ENCODE assay signal across 13 mouse cellular contexts in the genomic region with DNA sequence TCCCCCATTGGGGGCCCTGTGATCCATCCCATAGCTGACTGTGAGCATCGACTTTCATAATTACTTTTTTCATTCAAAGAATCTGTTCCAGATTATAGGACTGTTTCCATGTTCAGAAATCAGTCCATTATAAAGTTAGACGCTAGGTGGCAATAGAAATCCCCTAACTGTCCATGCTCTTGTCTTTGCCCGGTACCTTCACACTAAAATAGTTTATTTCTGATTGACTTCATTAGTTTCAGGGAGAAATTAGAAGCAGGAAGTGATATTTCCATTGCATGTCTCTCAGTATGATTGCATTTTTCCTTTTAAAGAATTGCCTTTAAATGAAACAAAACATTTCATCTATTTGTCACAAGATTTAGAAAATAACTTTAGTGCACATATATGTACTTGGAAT.
DNase-seq lines count a peak whose midpoint lies in the region; ATAC-seq and TF ChIP-seq lines count a peak whose summit lies in the region.
"Had no signal": no experiment of that assay in that cellular context is flagged by ENCODE, and none has a peak within 500 bp of the region (broad histone marks: within the 10 kb centered on the region; RNA-seq: fewer than 3 reads in every experiment).

No protein-coding gene starts in this region.

- H3K4me2 ChIP-seq in hindbrain, embryonic 14.5 days (replicated peaks) = no peak overlapping the region
- no peak overlapping the region for H3K4me2 ChIP-seq in hindbrain, embryonic 12.5 days (replicated peaks)
- H3K4me2 ChIP-seq in CH12.LX (ENCODE audit: insufficient read depth, low read depth, poor library complexity, severe bottlenecking) = no peak overlapping the region
- H3K4me2 ChIP-seq: heart, embryonic 15.5 days; limb, embryonic 12.5 days; neural tube, embryonic 15.5 days had no signal

- DNase-seq in hindbrain, embryonic 14.5 days (ENCODE audit: low spot score) = peak; percentile 70
- peak; percentile 65 for DNase-seq in 3T3-L1 (ENCODE audit: low read depth, low spot score)
- DNase-seq in CH12.LX (ENCODE audit: extremely low read depth) = peak; percentile 67
- DNase-seq in embryo, embryonic 11 days = peak; percentile 46
- DNase-seq in lung, adult 2 months = no peak
- DNase-seq in adrenal gland, postnatal 25 days = no peak
- DNase-seq: gastrocnemius, postnatal 10 days; kidney, postnatal 10 days; thymus, postnatal 4 days had no signal

- peak; percentile 84 for TF ChIP-seq EP300 in CH12.LX (IDR thresholded peaks at IDR 0.05; ENCODE audit: low read length)

- TF ChIP-seq CTCF in CH12.LX (conservative IDR thresholded peaks at IDR 0.05 in 1 of 2, IDR thresholded peaks at IDR 0.05 in 1 of 2; ENCODE audit: low read depth in 2 of 2, low read length in 2 of 2) = peak; percentile 21 to 72; a peak in 3 of 4 replicates
- TF ChIP-seq CTCF in lung, adult 2 months (IDR thresholded peaks at IDR 0.05; ENCODE audit: insufficient read depth, low read length) = no peak

- ATAC-seq in hindbrain, embryonic 14.5 days (ENCODE audit: low FRiP score) = 0 out of 2 replicates have a peak, but pooled peaks have one; percentile 74
- ATAC-seq in hindbrain, embryonic 12.5 days (ENCODE audit: low FRiP score) = no peak

- H3K9me3 ChIP-seq in hindbrain, embryonic 14.5 days (ENCODE audit: control insufficient read depth, low read length) = no peaks in the 10 kb centered on the region
- no peaks in the 10 kb centered on the region for H3K9me3 ChIP-seq in hindbrain, embryonic 12.5 days (replicated peaks)
- H3K9me3 ChIP-seq in CH12.LX (replicated peaks; ENCODE audit: low read length) = no peaks in the 10 kb centered on the region
- H3K9me3 ChIP-seq: heart, embryonic 15.5 days; limb, embryonic 12.5 days; neural tube, embryonic 15.5 days had no signal

- no peak for TF ChIP-seq POLR2A in CH12.LX (IDR thresholded peaks at IDR 0.05; ENCODE audit: low read depth, low read length)
- TF ChIP-seq POLR2A in lung, adult 2 months (IDR thresholded peaks at IDR 0.05; ENCODE audit: borderline replicate concordance, extremely low read depth, low read depth, low read length) = no peak

- H3K36me3 ChIP-seq in hindbrain, embryonic 14.5 days (replicated peaks; ENCODE audit: control insufficient read depth, insufficient read depth) = no peaks in the 10 kb centered on the region
- H3K36me3 ChIP-seq in hindbrain, embryonic 12.5 days = no peaks in the 10 kb centered on the region
- no peaks in the 10 kb centered on the region for H3K36me3 ChIP-seq in CH12.LX (replicated peaks in 1 of 2; ENCODE audit: control insufficient read depth in 1 of 2, insufficient read depth in 1 of 2, low read length in 1 of 2)
- H3K36me3 ChIP-seq: heart, embryonic 15.5 days; limb, embryonic 12.5 days; neural tube, embryonic 15.5 days had no signal

- no peak overlapping the region for H3K4me3 ChIP-seq in hindbrain, embryonic 14.5 days (replicated peaks; ENCODE audit: low read length)
- no peak overlapping the region for H3K4me3 ChIP-seq in hindbrain, embryonic 12.5 days
- no peak overlapping the region for H3K4me3 ChIP-seq in CH12.LX (replicated peaks in 1 of 3; ENCODE audit: low read depth in 2 of 3, low read length in 2 of 3, poor library complexity in 1 of 3)
- no peak overlapping the region for H3K4me3 ChIP-seq in lung, adult 2 months (replicated peaks; ENCODE audit: extremely low read depth, low read depth, low read length)
- H3K4me3 ChIP-seq: heart, embryonic 15.5 days; limb, embryonic 12.5 days; neural tube, embryonic 15.5 days had no signal

- dilution Hi-C loops in CH12.LX (cut with MboI; ENCODE audit: extremely low pct_ligation_motif_present, extremely low pct_unique_long_range_greater_than_20kb, low sequenced_read_pairs) = no loop called here

- H3K27me3 ChIP-seq in hindbrain, embryonic 14.5 days (ENCODE audit: control insufficient read depth, insufficient read depth, low read length) = no peaks in the 10 kb centered on the region
- H3K27me3 ChIP-seq in hindbrain, embryonic 12.5 days = no peaks in the 10 kb centered on the region
- H3K27me3 ChIP-seq in CH12.LX (replicated peaks) = no peaks in the 10 kb centered on the region
- H3K27me3 ChIP-seq: heart, embryonic 15.5 days; limb, embryonic 12.5 days; neural tube, embryonic 15.5 days had no signal

- TF ChIP-seq RAD21 in CH12.LX (IDR thresholded peaks at IDR 0.05; ENCODE audit: low read depth, low read length) = peak; percentile 79

- H3K4me1 ChIP-seq in hindbrain, embryonic 14.5 days (replicated peaks; ENCODE audit: control insufficient read depth, insufficient read depth, low read length) = no peaks in the 10 kb centered on the region
- no peaks in the 10 kb centered on the region for H3K4me1 ChIP-seq in hindbrain, embryonic 12.5 days
- H3K4me1 ChIP-seq in CH12.LX (ENCODE audit: control insufficient read depth in 1 of 2, insufficient read depth in 2 of 2) = no peaks in the 10 kb centered on the region; a peak in 2 of 4 replicates
- no peaks in the 10 kb centered on the region for H3K4me1 ChIP-seq in lung, adult 2 months (ENCODE audit: control insufficient read depth, insufficient read depth, low read length)
- H3K4me1 ChIP-seq: heart, embryonic 15.5 days; neural tube, embryonic 15.5 days had no signal

- H3K9ac ChIP-seq in hindbrain, embryonic 14.5 days = no peak overlapping the region
- H3K9ac ChIP-seq in hindbrain, embryonic 12.5 days = no peak overlapping the region
- H3K9ac ChIP-seq in CH12.LX (ENCODE audit: insufficient read depth, low read depth) = no peak overlapping the region
- H3K9ac ChIP-seq: heart, embryonic 15.5 days; limb, embryonic 12.5 days; neural tube, embryonic 15.5 days had no signal

- in situ Hi-C loops in CH12.LX (cut with MboI; ENCODE audit: low pct_ligation_motif_present, low pct_unique_long_range_greater_than_20kb, low sequenced_read_pairs) = no loop called here

- no peaks in the 10 kb centered on the region for H3K79me2 ChIP-seq in CH12.LX (replicated peaks; ENCODE audit: control insufficient read depth, extremely low read depth, insufficient read depth, poor library complexity, severe bottlenecking)

- H3K27ac ChIP-seq in hindbrain, embryonic 14.5 days = no peak overlapping the region
- H3K27ac ChIP-seq in hindbrain, embryonic 12.5 days = no peak overlapping the region
- no peak overlapping the region for H3K27ac ChIP-seq in CH12.LX (ENCODE audit: insufficient read depth, low read depth)
- H3K27ac ChIP-seq: heart, embryonic 15.5 days; limb, embryonic 12.5 days; neural tube, embryonic 15.5 days had no signal

- WGBS in hindbrain, embryonic 14.5 days = 27% methylated on average over 3 of the region's 3 CpGs
- 28% methylated on average over 3 of the region's 3 CpGs for WGBS in hindbrain, embryonic 12.5 days
- WGBS in lung, adult 2 months = 14% methylated on average over 3 of the region's 3 CpGs

TF ChIP-seq in CH12.LX, 34 proteins besides CTCF, POLR2A, EP300 and RAD21:
- peak; percentile 54 for TF ChIP-seq SMC3 (IDR thresholded peaks at IDR 0.05; ENCODE audit: low read depth, low read length)
- no peak for TF ChIP-seq MXI1 (IDR thresholded peaks at IDR 0.05; ENCODE audit: low read depth, low read length)
- TF ChIP-seq MYC (IDR thresholded peaks at IDR 0.05; ENCODE audit: low read depth, low read length) = no peak
- TF ChIP-seq MEF2A (IDR thresholded peaks at IDR 0.05; ENCODE audit: borderline replicate concordance, low read depth, low read length) = peak; percentile 84; the same call in 1 of the 2 replicates
- TF ChIP-seq BHLHE40 (IDR thresholded peaks at IDR 0.05; ENCODE audit: low read depth, low read length) = 0 out of 2 replicates have a peak, but pooled peaks have one; percentile 32
- peak; percentile 70 for TF ChIP-seq JUN (IDR thresholded peaks at IDR 0.05; ENCODE audit: insufficient read depth, low read depth, low read length)
- peak; percentile 80 for TF ChIP-seq JUND (conservative IDR thresholded peaks at IDR 0.05; ENCODE audit: low read depth, low read length)
- TF ChIP-seq IRF4 (IDR thresholded peaks at IDR 0.05; ENCODE audit: low read depth, low read length) = peak; percentile 75
- no peak for TF ChIP-seq NELFE (IDR thresholded peaks at IDR 0.05; ENCODE audit: low read depth, low read length)

Comparison
In these comparisons a context has a peak if more than half of its experiments do, and no peak if none do; other contexts are left out.
1. DNase-seq: peak in hindbrain, embryonic 14.5 days (single experiment), 3T3-L1 (single experiment), CH12.LX (single experiment) and embryo, embryonic 11 days (single experiment); none in lung, adult 2 months (single experiment) and adrenal gland, postnatal 25 days (single experiment).